8 mouse cellular contexts compared by ENCODE assay signal in genomic region chr8:95137201-95137600, GRCm38 (mm10). TPM values are rescaled to one million over a fixed set of nuclear protein-coding genes. Genes with fewer than 3 reads are reported as not detected.
A peak's percentile ranks its signal among the peaks of the same experiment; 100 is the strongest.
DNase-seq lines count a peak whose midpoint lies in the region; ATAC-seq lines count a peak whose summit lies in the region.

No protein-coding gene starts in this region.

- 50% methylated on average over 12 of the region's 12 CpGs for WGBS in heart, embryonic 15.5 days
- 29% methylated on average over 12 of the region's 12 CpGs for WGBS in embryonic facial prominence, embryonic 13.5 days
- 32% methylated on average over 12 of the region's 12 CpGs for WGBS in hindbrain, embryonic 16.5 days
- WGBS in midbrain, embryonic 15.5 days: 20% methylated on average over 12 of the region's 12 CpGs

- H3K36me3 ChIP-seq in heart, embryonic 15.5 days: peaks cover 9% of the 10 kb centered on the region; the same call in 1 of the 2 replicates
- peaks cover 11% of the 10 kb centered on the region; the same call in 1 of the 2 replicates for H3K36me3 ChIP-seq in embryonic facial prominence, embryonic 13.5 days
- H3K36me3 ChIP-seq in hindbrain, embryonic 16.5 days (ENCODE audit: control insufficient read depth, insufficient read depth, low read length): peaks cover 8% of the 10 kb centered on the region
- H3K36me3 ChIP-seq in midbrain, embryonic 15.5 days (replicated peaks): no peaks in the 10 kb centered on the region

- peak overlapping the region; percentile 63 for H3K4me2 ChIP-seq in heart, embryonic 15.5 days
- H3K4me2 ChIP-seq in embryonic facial prominence, embryonic 13.5 days: peak overlapping the region; percentile 66
- H3K4me2 ChIP-seq in hindbrain, embryonic 16.5 days (ENCODE audit: low read length): peak overlapping the region; percentile 53
- H3K4me2 ChIP-seq in midbrain, embryonic 15.5 days: peak overlapping the region; percentile 41

- H3K4me3 ChIP-seq in heart, embryonic 15.5 days: peak overlapping the region; percentile 37
- peak overlapping the region; percentile 33 for H3K4me3 ChIP-seq in embryonic facial prominence, embryonic 13.5 days
- no peak overlapping the region; the same call in 1 of the 2 replicates for H3K4me3 ChIP-seq in hindbrain, embryonic 16.5 days (ENCODE audit: low read length)
- no peak overlapping the region for H3K4me3 ChIP-seq in midbrain, embryonic 15.5 days

- ATAC-seq in heart, embryonic 15.5 days (replicated peaks; ENCODE audit: insufficient number of reproducible peaks, insufficient read depth, low FRiP score, low read depth): no peak
- ATAC-seq in embryonic facial prominence, embryonic 13.5 days (ENCODE audit: insufficient number of reproducible peaks, insufficient read depth, low FRiP score, low TSS enrichment, low read depth): no peak
- ATAC-seq in hindbrain, embryonic 16.5 days: no peak
- no peak for ATAC-seq in midbrain, embryonic 15.5 days (replicated peaks)

- H3K9me3 ChIP-seq in heart, embryonic 15.5 days (replicated peaks): no peaks in the 10 kb centered on the region
- H3K9me3 ChIP-seq in embryonic facial prominence, embryonic 13.5 days: no peaks in the 10 kb centered on the region
- H3K9me3 ChIP-seq in hindbrain, embryonic 16.5 days (ENCODE audit: control insufficient read depth, low read length): no peaks in the 10 kb centered on the region
- no peaks in the 10 kb centered on the region for H3K9me3 ChIP-seq in midbrain, embryonic 15.5 days

- no peak overlapping the region for H3K27ac ChIP-seq in heart, embryonic 15.5 days
- peak overlapping the region; percentile 69; the same call in 1 of the 2 replicates for H3K27ac ChIP-seq in embryonic facial prominence, embryonic 13.5 days
- H3K27ac ChIP-seq in hindbrain, embryonic 16.5 days (ENCODE audit: low read depth, low read length): no peak overlapping the region
- no peak overlapping the region for H3K27ac ChIP-seq in midbrain, embryonic 15.5 days

- H3K9ac ChIP-seq in heart, embryonic 15.5 days: no peak overlapping the region
- H3K9ac ChIP-seq in embryonic facial prominence, embryonic 13.5 days: peak overlapping the region; percentile 52
- H3K9ac ChIP-seq in hindbrain, embryonic 16.5 days (ENCODE audit: low read depth, low read length): peak overlapping the region; percentile 59
- no peak overlapping the region for H3K9ac ChIP-seq in midbrain, embryonic 15.5 days

- H3K27me3 ChIP-seq in heart, embryonic 15.5 days: no peaks in the 10 kb centered on the region
- H3K27me3 ChIP-seq in embryonic facial prominence, embryonic 13.5 days: peaks cover 19% of the 10 kb centered on the region
- no peaks in the 10 kb centered on the region for H3K27me3 ChIP-seq in hindbrain, embryonic 16.5 days (replicated peaks; ENCODE audit: control insufficient read depth, insufficient read depth, low read length)
- H3K27me3 ChIP-seq in midbrain, embryonic 15.5 days (replicated peaks): peaks cover 21% of the 10 kb centered on the region

- no peak for DNase-seq in heart, adult 18-20 months
- no peak for DNase-seq in spleen, postnatal 10 days (ENCODE audit: low spot score in 2 of 2)
- DNase-seq in layer of hippocampus, adult 9-11 months: no peak
- no peak for DNase-seq in spleen, adult 18-20 months

- peaks cover 46% of the 10 kb centered on the region for H3K4me1 ChIP-seq in heart, embryonic 15.5 days (replicated peaks)
- peaks cover 36% of the 10 kb centered on the region for H3K4me1 ChIP-seq in embryonic facial prominence, embryonic 13.5 days
- H3K4me1 ChIP-seq in hindbrain, embryonic 16.5 days (ENCODE audit: control insufficient read depth, insufficient read depth, low read depth, low read length): peaks cover 31% of the 10 kb centered on the region
- peaks cover 42% of the 10 kb centered on the region for H3K4me1 ChIP-seq in midbrain, embryonic 15.5 days

RNA-seq across cellular contexts. Expression of gene Katnb1, which starts 56.2 kb away (rescaled TPM):
- polyA plus RNA-seq in heart, embryonic 15.5 days (2015; fragmentation: Nextera tagmentation; extraction: Ambion mirVana): 15.3 and 19.8 TPM in 2 replicates
- total RNA-seq in heart, adult 18-20 months (2021): 1 to 10 TPM; 4.8 to 5.1 TPM
- 24.7 and 27.5 TPM in 2 replicates for polyA plus RNA-seq in embryonic facial prominence, embryonic 13.5 days (2015; fragmentation: Nextera tagmentation; extraction: Ambion mirVana)
- 47.0 and 48.4 TPM in 2 replicates for polyA plus RNA-seq in hindbrain, embryonic 16.5 days (2015; fragmentation: Nextera tagmentation; extraction: Ambion mirVana)
- 49.5 and 49.8 TPM in 2 replicates for polyA plus RNA-seq in midbrain, embryonic 15.5 days (2015; fragmentation: Nextera tagmentation; extraction: Ambion mirVana)

Comparison
In these comparisons a context has a peak if more than half of its experiments do, and no peak if none do; other contexts are left out.
1. H3K4me3 ChIP-seq: peak in heart, embryonic 15.5 days (single experiment) and embryonic facial prominence, embryonic 13.5 days (single experiment); none in hindbrain, embryonic 16.5 days (single experiment) and midbrain, embryonic 15.5 days (single experiment).
2. H3K9ac ChIP-seq: peak in embryonic facial prominence, embryonic 13.5 days (single experiment) and hindbrain, embryonic 16.5 days (single experiment); none in heart, embryonic 15.5 days (single experiment) and midbrain, embryonic 15.5 days (single experiment).
3. Peak in every context shown above with its lines, with median percentiles within 50 percentile points of each other: H3K4me2 ChIP-seq.